Mouse (Mus musculus) gastrocnemius, adult 2 months (tissue): Measurements from ENCODE around the gene Map2. TPM values are rescaled to one million over a fixed set of nuclear protein-coding genes. Genes with fewer than 3 reads are reported as not detected.

Source experiments
- DNase-seq: peaks from one replicate; pipeline ENCODE4 v3.0.0; 2022
- H3K27ac ChIP-seq: fragments of 200-600 bp; 2 replicates; pipeline ENCODE4 v1.8.1; 2022; ENCODE audit warnings: mild to moderate bottlenecking
- H3K4me3 ChIP-seq: fragments of 200-600 bp; 2 replicates; pipeline ENCODE4 v1.8.1; 2022; ENCODE audit warnings: mild to moderate bottlenecking, moderate library complexity
- CTCF ChIP-seq: fragments of 200-600 bp; IDR thresholded peaks from 2 replicates; pipeline ENCODE4 v1.8.1; 2022; ENCODE audit warnings: antibody characterized with exemption, mild to moderate bottlenecking, moderate library complexity
- intact Hi-C: fragments of 180-260 bp; cut with DNase I; formaldehyde crosslinking; loops from one replicate; pipeline ENCODE4 v1.15.1; 2025
- total RNA-seq, 2 experiments: library from RNA; stranded (reverse); gene quantifications; 2 replicates each; pipeline ENCODE4 v1.2.3; 2021

The Map2 gene
- total RNA-seq, 2 experiments from 2014 or later = 2.2 to 4.4 TPM

DNA sequence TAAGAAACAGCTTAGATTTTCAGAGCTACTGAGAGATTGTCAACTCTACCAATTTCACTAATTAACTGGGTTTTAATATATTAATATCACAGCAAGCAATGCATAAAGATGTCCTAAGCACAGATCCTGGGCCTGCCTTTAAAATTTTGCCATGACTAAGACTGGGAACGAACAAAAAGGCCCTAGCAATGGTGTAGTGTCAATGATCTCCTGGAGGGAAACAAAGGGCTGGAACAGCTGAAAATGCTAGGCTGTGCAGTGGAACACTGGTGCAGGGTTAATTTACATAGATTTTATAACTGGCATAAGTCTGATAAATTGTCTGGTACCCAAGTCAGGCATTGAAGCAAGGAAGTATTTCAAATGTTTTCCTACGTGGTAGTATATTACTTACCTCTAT is 220.8 kb downstream of the Map2 start:
- no peak for DNase-seq
- Histone ChIP-seq H3K27ac (no peak overlapping the region), H3K4me3 (no peak overlapping the region)
- intact Hi-C loops = no loop called here
- TF ChIP-seq CTCF = no peak

DNA sequence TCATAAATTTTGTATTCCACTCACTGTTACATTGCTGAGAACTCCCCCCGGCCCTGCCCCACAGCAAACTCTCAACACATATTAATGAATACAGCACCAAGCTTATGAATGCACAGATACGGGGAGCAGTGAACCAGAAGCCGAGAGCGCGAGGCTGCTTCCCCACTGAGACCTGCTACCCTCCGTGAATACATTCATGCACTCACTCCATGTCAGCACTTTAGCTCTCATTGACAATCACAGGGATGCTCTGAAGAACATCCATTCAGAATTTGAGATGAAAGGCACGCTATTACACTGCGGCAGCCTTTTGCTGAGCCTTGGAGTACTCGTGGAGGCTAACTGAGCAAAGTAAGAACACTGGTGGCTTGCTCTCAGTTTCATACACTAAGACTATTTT is 226.8 kb downstream of the Map2 start:
- intact Hi-C loops = no loop called here
- no peak overlapping the region for H3K27ac ChIP-seq
- no peak for TF ChIP-seq CTCF
- DNase-seq = no peak
- no peak overlapping the region for H3K4me3 ChIP-seq

DNA sequence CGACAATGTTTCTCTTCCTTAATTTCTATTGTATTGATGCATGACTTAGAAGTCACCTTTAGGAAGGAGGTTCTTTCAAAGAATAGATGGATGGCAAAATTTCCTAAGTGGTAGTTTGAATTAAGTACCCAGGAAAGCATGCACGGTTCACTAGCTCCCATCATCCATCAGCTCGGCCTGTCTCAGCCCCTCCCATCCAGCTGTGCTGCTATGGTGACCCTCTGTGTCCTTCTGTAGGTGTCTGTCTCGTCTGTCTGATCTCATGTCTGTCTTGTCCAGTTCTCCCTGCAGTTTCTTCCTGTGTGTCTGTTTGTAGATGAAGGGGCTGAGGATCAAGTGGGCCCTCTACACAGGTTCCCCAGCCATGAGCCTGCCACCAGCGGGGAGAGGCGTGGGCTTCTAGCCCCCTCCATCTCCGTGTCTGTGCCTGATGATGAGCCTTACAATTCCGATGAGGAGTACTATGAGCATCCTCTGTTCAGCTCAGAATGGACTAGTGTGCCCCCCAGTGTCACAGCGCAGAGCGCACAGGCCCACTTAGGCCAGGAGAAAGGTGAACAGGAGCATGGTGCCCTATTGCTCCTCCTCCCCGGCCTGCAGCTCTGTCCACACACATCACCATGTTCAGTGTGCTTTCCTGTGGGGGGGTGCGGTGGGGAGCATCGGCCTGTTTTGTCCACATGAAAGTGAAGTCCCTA is 232.3 kb downstream of the Map2 start:
- DNase-seq = no peak
- Histone ChIP-seq H3K27ac (no peak overlapping the region), H3K4me3 (no peak overlapping the region)
- intact Hi-C loops = no loop called here
- TF ChIP-seq CTCF = no peak

GRCm38 (mm10) chr1:66418360-66418759 is 243.3 kb downstream of the Map2 start:
- DNase-seq = no peak
- intact Hi-C loops = no loop called here
- TF ChIP-seq CTCF = no peak
- Histone ChIP-seq H3K27ac (no peak overlapping the region), H3K4me3 (no peak overlapping the region)

DNA sequence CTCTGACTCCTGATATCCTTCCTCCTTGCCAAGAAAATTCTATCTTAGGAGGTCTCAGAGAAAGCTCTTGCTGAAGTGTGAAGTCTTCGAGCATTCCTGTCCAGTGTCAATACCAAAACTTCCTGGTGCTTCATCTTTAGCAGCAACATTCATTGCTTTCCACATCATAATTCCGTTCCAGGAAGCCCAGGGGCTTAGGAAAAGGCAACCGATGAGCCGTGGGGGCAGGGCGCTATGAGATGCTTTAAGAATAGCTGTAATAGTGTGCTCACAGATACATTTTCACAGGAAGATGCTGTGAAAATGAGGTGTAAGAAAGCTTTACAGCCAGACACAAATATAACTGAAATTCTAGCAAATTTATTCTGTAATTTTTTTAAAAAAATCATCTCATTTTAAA is 251.0 kb downstream of the Map2 start:
- no peak overlapping the region for H3K27ac ChIP-seq
- no peak for TF ChIP-seq CTCF
- H3K4me3 ChIP-seq = no peak overlapping the region
- no peak for DNase-seq
- intact Hi-C loops = no loop called here

DNA sequence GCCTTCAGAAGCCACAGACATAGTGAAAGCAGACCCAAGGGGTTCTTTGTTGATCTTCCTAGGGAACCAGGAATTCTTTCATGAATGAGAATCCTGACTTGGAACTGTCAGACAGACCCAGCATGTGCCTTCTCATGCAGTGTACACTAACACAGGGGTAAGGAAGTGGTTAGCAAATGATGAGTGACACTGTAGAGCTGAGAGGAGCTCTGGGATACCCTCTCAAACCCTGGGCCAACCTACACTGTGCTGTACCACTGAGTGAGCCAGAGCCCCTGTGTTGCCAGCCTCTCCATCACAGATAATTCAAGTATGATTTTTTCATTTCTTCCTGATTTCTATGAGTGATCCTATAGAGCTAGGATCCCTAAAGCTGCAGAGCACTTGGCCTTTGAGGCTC is 255.9 kb downstream of the Map2 start:
- no peak for DNase-seq
- H3K27ac ChIP-seq = no peak overlapping the region
- TF ChIP-seq CTCF = no peak
- H3K4me3 ChIP-seq = no peak overlapping the region
- intact Hi-C loops = no loop called here

DNA sequence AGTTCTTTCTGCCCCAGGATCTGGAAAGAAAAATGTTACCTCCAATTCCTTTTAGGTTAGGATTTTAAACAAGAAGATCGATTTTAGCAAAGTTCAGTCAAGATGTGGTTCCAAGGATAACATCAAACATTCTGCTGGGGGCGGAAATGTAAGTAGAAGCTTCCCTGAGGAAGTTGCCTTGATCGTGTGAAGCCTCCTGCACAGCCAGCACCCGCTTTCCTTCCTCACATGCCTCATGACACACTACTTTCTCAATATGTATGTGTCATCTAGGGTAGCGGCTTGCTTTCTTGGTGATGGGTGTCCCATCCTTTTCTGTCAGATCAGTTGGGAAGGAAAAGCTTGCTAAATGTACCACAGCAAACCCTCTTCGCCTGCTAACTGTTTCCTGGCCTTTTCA is 256.4 kb downstream of the Map2 start:
- intact Hi-C loops = no loop called here
- no peak overlapping the region for H3K4me3 ChIP-seq
- no peak for TF ChIP-seq CTCF
- no peak overlapping the region for H3K27ac ChIP-seq
- no peak for DNase-seq

DNA sequence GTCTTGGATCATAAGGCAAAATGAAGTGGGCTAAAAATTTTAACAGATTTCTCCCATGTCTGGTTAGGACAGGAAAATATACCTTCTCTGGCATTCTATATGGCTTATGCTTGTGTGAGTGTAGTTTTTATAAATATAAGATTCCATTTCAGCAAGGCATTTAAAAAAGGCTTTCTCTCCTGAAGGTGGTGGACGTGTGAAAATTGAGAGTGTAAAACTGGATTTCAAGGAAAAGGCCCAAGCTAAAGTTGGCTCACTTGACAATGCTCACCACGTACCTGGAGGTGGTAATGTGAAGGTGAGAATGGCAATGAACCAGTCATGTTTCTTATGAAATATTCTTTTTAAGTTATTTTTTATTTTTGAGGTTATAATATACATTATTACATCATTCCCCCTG is 263.0 kb downstream of the Map2 start:
- Histone ChIP-seq H3K27ac (no peak overlapping the region), H3K4me3 (no peak overlapping the region)
- no peak for TF ChIP-seq CTCF
- intact Hi-C loops = no loop called here
- no peak for DNase-seq

DNA sequence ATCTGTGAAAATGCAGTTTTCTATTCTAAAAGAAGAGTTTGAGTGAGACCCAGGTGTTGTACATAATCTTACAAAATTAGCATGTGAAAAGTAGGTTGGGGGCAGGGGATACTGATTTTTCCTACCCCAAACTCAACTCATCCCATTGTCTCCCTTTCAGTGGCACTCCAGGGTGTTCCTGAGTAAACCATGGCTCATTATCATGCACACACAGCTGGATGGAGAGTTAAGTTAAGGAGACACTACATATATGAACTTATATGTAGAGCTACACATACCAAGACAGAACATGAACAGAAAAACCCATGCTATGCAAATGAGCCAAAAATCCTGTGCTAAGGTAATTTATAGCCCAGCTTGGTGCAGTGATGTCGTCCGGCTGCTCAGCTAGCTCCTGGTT is 267.8 kb downstream of the Map2 start:
- no peak for TF ChIP-seq CTCF
- no peak overlapping the region for H3K27ac ChIP-seq
- DNase-seq = no peak
- no peak overlapping the region for H3K4me3 ChIP-seq
- intact Hi-C loops = no loop called here

DNA sequence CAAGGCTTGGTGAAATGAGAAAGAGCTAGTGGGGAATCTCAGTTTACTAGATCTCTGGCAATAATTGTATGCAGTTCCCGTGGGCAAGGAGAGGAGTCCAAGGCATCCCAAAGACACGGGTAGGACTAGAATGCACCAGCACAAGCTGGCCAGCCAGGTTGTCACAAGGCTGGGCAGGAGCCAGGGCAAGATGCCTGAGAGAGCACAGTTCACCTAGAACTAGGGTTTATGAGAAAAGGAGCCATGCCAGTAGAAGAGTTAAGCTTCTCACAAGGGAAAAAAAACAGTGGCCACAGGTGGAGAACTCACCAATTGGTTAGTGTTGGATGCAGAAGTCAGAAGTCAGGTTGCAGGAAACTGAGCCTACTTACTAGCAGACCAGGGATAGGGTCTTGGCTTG is 274.4 kb downstream of the Map2 start:
- Histone ChIP-seq H3K4me3 (no peak overlapping the region), H3K27ac (no peak overlapping the region)
- no peak for TF ChIP-seq CTCF
- intact Hi-C loops = no loop called here
- no peak for DNase-seq

GRCm38 (mm10) chr1:66456580-66456979 is 281.5 kb downstream of the Map2 start:
- no peak overlapping the region for H3K27ac ChIP-seq
- intact Hi-C loops = no loop called here
- no peak for TF ChIP-seq CTCF
- DNase-seq = no peak
- H3K4me3 ChIP-seq = no peak overlapping the region

GRCm38 (mm10) chr1:66457747-66458146 is 282.7 kb downstream of the Map2 start:
- Histone ChIP-seq H3K4me3 (no peak overlapping the region), H3K27ac (no peak overlapping the region)
- intact Hi-C loops = no loop called here
- TF ChIP-seq CTCF = no peak
- DNase-seq = no peak

DNA sequence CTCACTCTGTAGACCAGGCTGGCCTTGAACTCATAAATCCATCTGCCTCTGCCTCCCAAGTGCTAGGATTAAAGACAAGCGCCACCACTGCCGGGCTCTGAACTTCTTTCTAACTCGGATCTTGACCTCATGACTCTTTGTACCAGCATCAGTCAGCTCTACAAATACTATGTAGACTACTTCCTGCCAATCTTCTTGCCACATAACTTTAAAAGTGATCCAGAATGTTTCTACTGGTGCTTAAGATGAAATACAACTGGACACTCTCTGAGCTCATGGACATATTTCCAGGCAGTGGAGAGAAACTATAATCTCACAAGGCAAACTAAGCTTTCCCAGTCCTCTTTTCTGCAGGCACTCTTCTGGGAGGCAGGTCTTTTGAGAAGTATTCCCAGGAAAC is 284.3 kb downstream of the Map2 start:
- Histone ChIP-seq H3K27ac (no peak overlapping the region), H3K4me3 (no peak overlapping the region)
- intact Hi-C loops = no loop called here
- no peak for DNase-seq
- no peak for TF ChIP-seq CTCF

DNA sequence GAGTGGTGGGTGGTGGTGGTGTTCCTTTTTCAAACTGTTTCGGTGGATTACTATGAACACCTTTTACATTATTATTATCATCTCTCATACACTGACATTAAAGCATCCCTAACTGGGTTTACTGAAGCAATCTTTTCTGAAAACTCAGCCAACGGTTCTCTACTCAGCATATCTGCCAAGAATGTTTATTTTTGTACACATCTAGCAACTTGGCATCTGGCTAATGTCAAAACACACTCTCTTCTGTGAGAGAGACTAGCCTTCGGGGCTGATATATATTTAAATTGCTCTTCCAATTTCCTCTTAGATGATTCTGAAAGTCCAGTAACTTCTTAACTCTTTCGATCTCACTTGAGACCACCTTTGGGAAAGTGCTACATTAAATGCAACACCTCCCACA is 285.8 kb downstream of the Map2 start:
- no peak for DNase-seq
- TF ChIP-seq CTCF = no peak
- H3K27ac ChIP-seq = no peak overlapping the region
- intact Hi-C loops = no loop called here
- no peak overlapping the region for H3K4me3 ChIP-seq
